Mouse (Mus musculus) heart, adult 2 months (tissue): Measurements from ENCODE around the gene Cybrd1.

Experiments
- CTCF ChIP-seq: fragments of 200-600 bp; IDR thresholded peaks from 2 replicates; pipeline ENCODE4 v1.8.1; 2022; ENCODE audit warnings: antibody characterized with exemption, mild to moderate bottlenecking, moderate library complexity
- POLR2A ChIP-seq: fragments of 200-500 bp; IDR thresholded peaks from 2 replicates; pipeline ENCODE4 v1.6.1; 2011; ENCODE audit warnings: mild to moderate bottlenecking, low read depth, low read length, control low read depth; ENCODE audit not compliant: insufficient read depth

DNA sequence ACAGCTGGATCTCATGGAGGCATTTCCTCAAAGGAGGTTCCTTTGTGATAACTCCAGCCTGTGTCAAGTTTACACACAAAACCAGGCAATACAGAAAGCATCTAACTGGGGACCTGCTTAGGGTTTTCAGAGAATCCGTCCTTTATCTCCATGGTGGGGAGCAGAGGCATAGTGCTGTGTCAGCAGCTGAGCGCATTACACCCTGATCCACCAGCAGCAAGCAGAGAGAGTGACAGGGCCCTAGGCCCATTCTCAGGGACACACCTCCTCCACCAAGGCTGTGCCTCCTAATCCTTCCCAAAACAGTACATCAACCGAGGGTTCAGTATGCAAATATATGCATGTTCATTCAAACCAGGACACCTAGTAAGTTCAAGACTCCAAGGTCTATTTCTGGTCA, 55.3 kb downstream of the Cybrd1 start:
- no peak for TF ChIP-seq POLR2A
- no peak for TF ChIP-seq CTCF
